Mouse (Mus musculus): ENCODE results near the gene Zfp536. TPM values are rescaled to one million over a fixed set of nuclear protein-coding genes. Genes with fewer than 3 reads are reported as not detected.

The Zfp536 gene
- total RNA-seq, 2 experiments from 2014 or later: 44.4 to 45.5 TPM

DNA sequence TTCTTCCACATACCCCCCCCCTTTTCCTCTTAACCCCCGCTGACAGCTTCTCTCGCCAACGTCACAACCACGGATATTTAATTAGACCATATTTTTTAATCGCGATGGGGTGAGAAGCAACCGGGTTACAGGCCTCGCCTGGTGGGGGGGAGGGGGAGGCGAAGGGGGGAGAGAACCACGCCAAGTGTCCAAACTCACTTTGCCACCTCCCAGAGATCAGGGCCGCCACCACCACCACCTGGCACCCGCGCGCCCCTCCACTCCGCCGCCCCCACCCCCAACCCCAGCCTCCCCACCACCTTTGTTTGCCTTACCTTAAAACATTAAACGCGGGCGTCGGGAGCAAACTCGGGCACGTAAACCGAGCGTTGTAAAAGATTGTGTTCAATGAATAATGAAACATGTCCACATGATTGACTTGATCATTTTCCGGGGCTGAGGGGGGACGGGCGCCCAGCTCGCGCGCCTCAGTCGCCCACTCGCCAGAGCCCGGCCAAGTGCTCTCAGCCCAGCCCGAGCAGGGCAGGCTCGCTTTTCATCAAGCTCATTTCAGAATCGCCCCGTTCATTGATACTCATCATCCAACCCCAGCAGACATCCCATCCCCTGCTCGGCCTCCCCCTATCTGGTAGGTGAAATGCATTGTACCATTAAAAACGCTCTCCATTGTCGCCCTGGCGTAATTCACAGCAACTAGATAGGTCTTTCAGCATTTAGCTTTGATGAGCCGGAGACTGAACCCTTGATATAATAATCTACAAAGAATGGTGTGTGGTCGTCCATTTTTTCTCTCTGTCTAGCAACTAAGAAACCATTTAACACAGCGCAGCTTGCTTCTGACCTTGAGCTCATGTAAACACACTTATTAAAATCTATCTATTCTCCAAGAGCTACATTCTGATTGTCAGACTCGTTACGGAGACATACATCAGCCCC is 797 bp downstream of the Zfp536 start:
- H3K4me3 ChIP-seq: peak overlapping the region; percentile 59
- TF ChIP-seq CTCF (conservative IDR thresholded peaks at IDR 0.05): no peak
- DNase-seq (ENCODE audit: low spot score in 2 of 2): peak in 1 of 2 experiments; percentile 27
- H3K27ac ChIP-seq: peak overlapping the region; percentile 90

DNA sequence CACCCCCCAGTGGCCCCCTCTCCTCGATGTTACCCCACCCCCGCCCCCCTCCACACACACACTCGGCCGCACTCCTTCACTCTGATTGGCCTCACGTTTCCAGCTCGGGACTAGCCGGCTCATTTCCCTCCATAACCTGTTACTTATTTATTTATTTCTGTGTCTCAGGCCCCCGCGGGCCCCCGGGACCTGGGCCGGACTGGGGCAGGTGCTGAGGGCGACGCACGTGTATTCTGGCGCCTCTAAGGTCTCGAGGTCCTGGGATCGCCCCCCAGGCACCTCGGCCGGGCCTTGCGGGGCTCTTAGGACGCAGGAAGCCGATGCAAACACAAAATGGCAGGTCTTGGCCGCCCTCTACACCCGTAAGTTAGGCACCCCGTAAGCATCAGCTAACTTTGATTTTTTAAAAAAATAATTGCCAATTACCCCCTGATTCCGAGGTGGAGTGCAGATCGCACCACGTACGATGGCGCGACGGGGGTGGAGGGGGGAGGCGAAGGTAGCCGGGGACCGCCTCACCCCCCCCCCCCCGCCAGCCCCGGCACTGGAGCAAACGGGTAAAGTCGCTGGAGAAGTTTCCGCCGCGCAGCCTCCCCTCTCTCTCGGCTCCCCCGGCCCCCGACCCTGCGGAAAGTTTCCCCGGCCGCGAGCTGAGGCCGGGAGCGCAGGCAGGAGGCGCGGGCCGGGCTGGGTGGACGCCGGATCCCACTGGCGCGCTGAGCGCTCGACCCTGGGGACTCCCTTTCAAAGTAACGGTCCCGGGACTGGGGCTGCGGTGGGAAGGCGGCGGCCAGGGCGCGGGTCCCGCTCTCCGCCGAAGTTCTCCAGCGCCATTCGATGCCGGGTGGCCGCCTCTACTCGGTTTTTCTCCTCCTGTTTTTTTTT is 1.7 kb downstream of the Zfp536 start:
- H3K27ac ChIP-seq: peak overlapping the region; percentile 90
- H3K4me3 ChIP-seq: peak overlapping the region; percentile 59
- DNase-seq (ENCODE audit: low spot score in 2 of 2): no peak
- TF ChIP-seq CTCF (conservative IDR thresholded peaks at IDR 0.05): no peak

DNA sequence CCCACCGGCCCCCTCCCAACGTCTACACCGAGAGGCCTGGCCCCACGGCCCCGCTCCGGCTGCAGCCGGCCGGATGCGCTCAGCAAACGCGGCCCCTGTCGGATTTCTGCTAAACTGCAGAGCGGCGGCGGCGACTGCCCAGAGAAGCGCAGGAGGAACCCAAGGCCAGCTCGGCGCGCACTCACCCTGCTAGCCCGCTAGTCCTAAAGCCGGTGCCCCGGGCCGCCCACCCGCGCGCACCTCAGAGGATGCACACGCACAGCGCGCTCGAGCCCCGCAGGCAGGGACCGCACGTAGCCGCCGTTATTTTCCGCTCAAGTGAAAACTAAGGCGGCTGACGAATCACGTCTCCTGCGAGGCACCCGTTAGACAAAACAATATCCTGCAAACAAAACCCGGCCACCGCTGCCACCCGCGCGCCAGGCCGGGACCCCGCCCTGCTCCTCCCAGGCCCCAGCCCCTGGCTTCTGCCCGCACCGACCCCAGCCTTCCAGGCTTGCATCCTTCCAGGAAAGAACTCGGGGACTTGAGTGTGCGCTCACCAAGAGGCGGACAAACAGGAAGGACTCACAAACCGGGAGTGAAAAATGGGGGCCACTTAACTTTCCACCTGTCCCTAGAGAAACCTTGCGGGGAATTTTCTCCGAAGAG is 2.9 kb downstream of the Zfp536 start:
- peak overlapping the region; percentile 59 for H3K4me3 ChIP-seq
- H3K27ac ChIP-seq: peak overlapping the region; percentile 90
- DNase-seq (ENCODE audit: low spot score in 2 of 2): peak; percentile 52 to 77
- TF ChIP-seq CTCF (conservative IDR thresholded peaks at IDR 0.05): peak; percentile 82

DNA sequence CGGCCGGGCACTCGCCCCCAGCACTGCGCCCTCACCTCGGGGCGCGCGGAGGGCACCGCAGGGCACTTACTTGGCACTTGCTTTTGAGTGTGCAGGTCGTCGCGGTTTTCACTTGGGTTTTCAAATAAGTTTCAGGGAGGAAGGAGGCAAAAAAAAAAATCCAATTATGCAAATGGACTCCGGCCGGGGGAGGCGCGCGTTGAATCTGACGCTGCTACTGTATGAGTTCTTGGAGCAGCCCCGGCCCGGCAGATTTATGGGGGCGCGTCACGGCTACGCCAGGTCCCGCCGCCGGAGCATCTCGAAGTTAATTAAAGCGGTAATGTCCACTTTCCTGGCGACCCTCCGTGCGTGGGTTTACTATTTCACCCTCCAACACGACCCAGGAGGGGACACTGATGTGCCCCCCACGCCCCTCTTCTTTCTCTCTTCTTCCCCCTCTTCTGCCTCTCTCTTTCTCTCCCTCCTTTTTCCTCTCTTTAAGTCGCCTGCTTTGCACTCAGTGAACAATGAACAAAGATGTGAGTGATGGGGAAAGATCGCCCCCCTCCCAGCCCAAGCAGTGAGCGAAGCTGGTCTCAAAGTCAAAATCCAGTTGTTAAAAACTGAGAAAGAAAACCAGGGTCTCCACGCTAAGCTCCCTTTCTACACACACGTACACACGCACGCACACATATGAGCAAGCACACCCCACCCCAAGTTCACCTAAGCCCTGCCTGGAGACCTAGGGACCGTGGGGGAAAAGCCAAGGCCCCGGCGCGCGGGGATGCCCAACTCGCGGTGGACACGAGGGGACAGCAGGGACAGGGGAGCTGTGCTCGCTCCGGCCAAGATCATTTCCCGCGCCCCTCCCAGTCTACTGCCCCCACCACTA is 3.7 kb downstream of the Zfp536 start:
- Histone ChIP-seq H3K27ac (peak overlapping the region; percentile 90), H3K4me3 (peak overlapping the region; percentile 59)
- DNase-seq (ENCODE audit: low spot score in 2 of 2): peak in 1 of 2 experiments; percentile 45
- TF ChIP-seq CTCF (conservative IDR thresholded peaks at IDR 0.05): no peak

DNA sequence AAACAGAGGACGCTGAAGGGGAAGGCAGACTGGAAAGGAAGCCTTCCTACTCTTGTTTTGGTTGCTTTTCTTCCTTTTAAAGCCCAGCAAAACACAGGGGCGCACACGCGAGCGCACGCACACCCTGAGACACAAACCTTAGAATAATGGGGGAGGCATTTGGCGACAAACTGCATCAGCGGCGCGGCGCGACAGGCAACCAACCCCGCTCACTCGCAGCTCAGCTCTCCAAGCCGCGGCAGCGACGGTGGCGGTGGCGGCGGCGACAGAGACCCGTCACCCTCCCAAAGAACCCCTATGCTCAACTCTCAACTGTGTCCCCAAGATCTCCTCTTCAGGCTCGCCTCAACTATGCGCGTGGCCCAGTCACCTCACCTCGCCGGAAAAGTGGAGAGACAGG is 4.4 kb downstream of the Zfp536 start:
- H3K27ac ChIP-seq: peak overlapping the region; percentile 90
- H3K4me3 ChIP-seq: peak overlapping the region; percentile 59
- DNase-seq (ENCODE audit: low spot score in 2 of 2): no peak
- no peak for TF ChIP-seq CTCF (conservative IDR thresholded peaks at IDR 0.05)

DNA sequence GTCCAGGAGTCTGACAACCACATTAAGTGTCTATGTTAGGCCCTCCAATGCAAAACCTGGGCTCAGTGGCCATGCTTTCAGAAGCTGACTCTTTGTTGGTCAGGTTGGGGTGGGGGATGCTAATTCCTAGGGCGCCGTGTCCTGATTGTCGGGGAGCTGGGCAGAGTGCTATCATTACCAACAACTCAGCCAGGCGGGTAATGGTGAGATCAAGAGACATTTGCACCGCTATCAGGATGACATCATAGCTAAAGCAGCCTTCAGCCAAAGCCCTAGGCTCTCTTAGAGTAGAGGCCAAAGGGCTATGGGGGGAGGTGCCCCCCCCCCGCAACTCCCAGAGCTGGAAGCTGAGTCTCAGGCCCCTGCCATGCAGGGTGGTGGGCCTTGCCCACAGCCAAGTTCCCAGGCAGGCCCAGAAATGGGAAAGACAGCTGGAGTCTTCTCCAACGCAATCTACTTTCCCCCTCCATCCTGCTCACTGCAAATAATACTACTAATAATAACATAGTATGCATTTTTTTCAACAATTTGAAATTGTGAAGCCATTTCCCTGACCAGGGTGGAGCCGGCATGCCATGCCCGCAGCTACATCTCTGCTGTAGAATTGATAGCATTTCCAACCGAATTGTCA is 5.0 kb downstream of the Zfp536 start:
- H3K4me3 ChIP-seq: peak overlapping the region; percentile 59
- DNase-seq (ENCODE audit: low spot score in 2 of 2): no peak
- no peak for TF ChIP-seq CTCF (conservative IDR thresholded peaks at IDR 0.05)
- peak overlapping the region; percentile 90 for H3K27ac ChIP-seq

DNA sequence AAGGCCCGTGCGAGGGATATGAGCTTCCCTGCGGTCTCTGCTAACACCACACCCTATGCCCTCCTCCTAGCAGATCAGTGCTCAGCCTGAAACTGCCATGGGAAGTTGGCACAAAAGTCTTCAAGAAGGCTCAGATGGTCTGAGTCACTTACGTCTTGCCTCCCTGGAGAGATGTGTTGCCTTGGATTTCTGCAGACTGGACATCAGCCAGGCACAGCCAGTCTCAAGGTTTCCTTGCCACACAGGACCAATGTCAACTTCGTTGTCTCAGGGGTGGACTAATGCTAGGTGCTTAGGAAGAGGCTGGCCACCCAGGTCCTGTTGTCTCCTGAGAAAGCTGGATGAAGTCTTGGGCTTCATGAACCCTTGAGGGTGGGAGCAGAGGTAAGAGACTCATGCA is 14.6 kb downstream of the Zfp536 start:
- H3K27ac ChIP-seq: no peak overlapping the region
- no peak for DNase-seq (ENCODE audit: low spot score in 2 of 2)
- H3K4me3 ChIP-seq: no peak overlapping the region
- TF ChIP-seq CTCF (conservative IDR thresholded peaks at IDR 0.05): no peak

DNA sequence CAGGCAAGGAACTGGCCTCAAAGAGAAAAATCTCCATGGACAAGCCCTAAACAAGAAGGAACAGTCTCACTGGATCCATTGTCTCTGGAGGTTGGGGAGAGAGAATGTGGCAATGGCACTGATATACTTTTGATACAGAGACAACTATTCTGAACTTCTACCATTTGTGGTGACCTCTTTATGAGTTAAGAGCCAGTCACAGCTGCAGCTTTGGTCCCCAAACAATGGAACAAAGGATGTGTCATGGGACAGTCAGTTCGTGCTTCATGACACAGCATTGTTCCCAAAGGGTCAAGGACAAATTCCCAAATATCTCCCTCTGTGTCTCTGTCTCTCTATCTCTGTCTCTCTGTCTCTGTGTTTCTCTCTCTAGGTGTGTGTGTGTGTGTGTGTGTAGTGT is 20.4 kb downstream of the Zfp536 start:
- DNase-seq (ENCODE audit: low spot score in 2 of 2): no peak
- no peak for TF ChIP-seq CTCF (conservative IDR thresholded peaks at IDR 0.05)
- Histone ChIP-seq H3K4me3 (no peak overlapping the region), H3K27ac (peak overlapping the region; percentile 67; the same call in 1 of the 2 replicates)

DNA sequence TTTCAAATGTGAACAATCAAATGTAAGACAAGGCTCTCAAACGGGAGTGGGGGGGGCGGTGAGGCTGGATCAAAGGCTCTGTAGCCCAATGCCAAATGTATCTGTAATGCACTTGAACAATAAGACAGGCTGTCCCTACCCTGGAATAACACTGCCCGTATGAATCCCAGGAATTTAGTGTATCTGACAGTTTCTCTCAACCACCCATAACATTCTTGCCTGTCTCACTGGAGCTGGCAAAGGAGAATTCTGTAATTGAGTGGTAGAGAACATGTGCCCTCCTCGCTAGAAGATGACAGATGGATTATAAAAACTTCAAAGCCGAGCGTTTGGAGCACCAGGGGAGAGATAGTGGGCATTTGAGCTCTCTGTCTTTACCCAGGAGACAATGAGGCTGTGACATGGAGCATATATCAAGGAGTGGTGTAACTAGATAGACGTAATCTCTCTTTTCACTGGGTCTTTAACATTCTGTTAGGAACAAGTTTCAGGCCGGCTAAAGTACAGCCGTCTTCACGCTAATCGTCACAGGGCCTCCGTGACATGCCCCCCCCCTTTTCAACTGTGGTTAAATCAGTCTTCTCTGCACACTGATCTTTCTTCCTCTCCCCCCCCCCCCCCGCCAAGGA is 27.2 kb downstream of the Zfp536 start:
- H3K4me3 ChIP-seq: peak overlapping the region; percentile 29
- H3K27ac ChIP-seq: peak overlapping the region; percentile 74
- no peak for TF ChIP-seq CTCF (conservative IDR thresholded peaks at IDR 0.05)
- no peak for DNase-seq (ENCODE audit: low spot score in 2 of 2)

DNA sequence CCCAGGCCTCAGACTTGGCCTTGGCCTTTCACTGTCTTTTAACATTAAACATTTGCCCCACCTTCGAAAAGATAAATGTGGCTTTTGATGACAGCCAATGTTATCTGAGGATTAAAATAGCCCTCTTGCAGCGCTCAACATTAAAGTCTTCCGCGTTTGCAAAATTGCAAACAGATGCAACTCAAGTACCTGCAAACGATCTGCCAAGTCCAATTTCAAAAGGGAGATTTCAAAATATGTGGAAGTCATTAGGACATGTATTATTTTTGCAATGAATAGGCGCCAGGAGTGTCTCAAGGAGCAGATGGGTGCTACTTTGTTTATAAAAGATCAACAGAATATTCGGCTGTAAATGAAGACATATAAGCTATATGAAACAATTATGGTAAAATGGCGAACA is 30.1 kb downstream of the Zfp536 start:
- no peak for DNase-seq (ENCODE audit: low spot score in 2 of 2)
- Histone ChIP-seq H3K4me3 (no peak overlapping the region; the same call in 1 of the 2 replicates), H3K27ac (peak overlapping the region; percentile 39; the same call in 1 of the 2 replicates)
- no peak for TF ChIP-seq CTCF (conservative IDR thresholded peaks at IDR 0.05)

DNA sequence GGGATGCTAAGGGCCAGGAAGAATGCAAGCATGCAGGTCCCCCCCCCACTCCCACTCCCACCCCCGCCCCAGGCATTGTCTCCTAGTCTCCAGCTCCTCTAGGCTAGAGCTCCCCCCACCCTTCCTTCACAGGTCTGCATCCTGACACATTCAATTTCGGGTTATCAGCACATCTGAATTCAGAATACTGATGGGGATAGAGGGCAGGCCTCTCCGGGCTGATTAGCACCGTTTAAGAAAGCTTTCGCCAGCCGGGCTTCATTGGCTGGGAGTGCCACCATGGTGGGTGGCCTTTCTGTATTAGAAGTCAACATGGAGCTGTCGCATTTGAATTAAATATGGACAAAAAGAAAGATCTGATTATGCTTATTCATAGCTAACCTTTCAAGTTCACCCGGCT is 36.2 kb downstream of the Zfp536 start:
- Histone ChIP-seq H3K4me3 (no peak overlapping the region), H3K27ac (no peak overlapping the region; the same call in 1 of the 2 replicates)
- DNase-seq (ENCODE audit: low spot score in 2 of 2): no peak
- no peak for TF ChIP-seq CTCF (conservative IDR thresholded peaks at IDR 0.05)

Data from layer of hippocampus, adult 2 months (tissue).